Mouse (Mus musculus) liver, embryonic 14.5 days (tissue): ENCODE data around the gene Ppm1l.

ENCODE experiments used
- CTCF ChIP-seq: IDR thresholded peaks from 2 replicates; pipeline ENCODE4 v1.5.1; 2016; ENCODE audit warnings: antibody characterized with exemption, low read depth, control low read depth
- EP300 ChIP-seq: IDR thresholded peaks from 2 replicates; pipeline ENCODE4 v1.6.1; 2016; ENCODE audit warnings: antibody characterized with exemption, low read depth

DNA sequence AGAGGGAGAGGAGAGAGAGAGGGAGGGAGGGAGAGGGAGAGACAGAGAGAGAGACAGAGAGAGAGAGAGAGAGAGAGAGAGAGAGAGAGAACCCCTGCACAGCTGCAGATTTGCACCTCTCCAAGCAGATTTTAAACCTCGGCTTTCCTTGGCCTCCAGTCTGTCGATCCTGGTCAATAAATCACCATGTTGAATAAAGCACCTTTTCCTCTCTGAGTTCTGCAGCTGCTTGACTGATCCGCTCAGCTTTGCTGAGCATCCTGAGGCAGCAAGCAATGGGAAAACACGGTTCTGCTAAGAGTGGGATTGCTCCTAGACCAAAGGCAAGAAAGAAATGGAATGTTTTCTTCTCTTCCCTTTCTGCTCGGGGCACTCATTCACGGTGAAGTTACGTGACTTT, 195.7 kb downstream of the Ppm1l start:
- TF ChIP-seq CTCF: no peak
- TF ChIP-seq EP300: no peak
